Mouse (Mus musculus): ENCODE measurements around the gene Otud3. TPM values are rescaled to one million over a fixed set of nuclear protein-coding genes. Genes with fewer than 3 reads are reported as not detected.

Gene Otud3
- 2.4 and 3.0 TPM in 2 replicates for polyA plus RNA-seq (2016; fragmentation: Nextera tagmentation; extraction: Ambion mirVana)

- Histone ChIP-seq H3K36me3 (peaks cover 9% of the 10 kb centered on the region), H3K4me1 (replicated peaks) (peaks cover 14% of the 10 kb centered on the region), H3K9me3 (0 out of 2 replicates have a peak, but pooled peaks cover 3% of the 10 kb centered on the region), H3K4me3 (peak within 1 kb of the TSS; percentile 89), H3K27me3 (ENCODE audit: insufficient read depth, poor library complexity, severe bottlenecking) (no peaks in the 10 kb centered on the region), H3K27ac (peak within 1 kb of the TSS; percentile 91)
- 1% methylated on average over 39 of the region's 39 CpGs for WGBS
- DNase-seq (ENCODE audit: low spot score), result peak; percentile 95
Observed at GRCm38 (mm10) chr4:138913797-138914196, at the start of gene Otud3. Gene Otud3 (minus strand): TSS chr4:138913945.

- H3K9me3 ChIP-seq, result no peaks in the 10 kb centered on the region
- H3K4me3 ChIP-seq, result no peak overlapping the region
- H3K27ac ChIP-seq, result no peak overlapping the region
- H3K36me3 ChIP-seq, result no peaks in the 10 kb centered on the region
- no peak for DNase-seq (ENCODE audit: low spot score)
- WGBS, result 89% methylated on average over 5 of the region's 5 CpGs
- H3K27me3 ChIP-seq (ENCODE audit: insufficient read depth, poor library complexity, severe bottlenecking), result no peaks in the 10 kb centered on the region; the same call in 1 of the 2 replicates
- no peaks in the 10 kb centered on the region for H3K4me1 ChIP-seq (replicated peaks)
Observed at GRCm38 (mm10) chr4:138962719-138963118, 49.0 kb upstream of the Otud3 start.

GRCm38 (mm10) chr4:138959926-138960325 is 46.2 kb upstream of the Otud3 start:
- DNase-seq (ENCODE audit: low spot score), result no peak
- Histone ChIP-seq H3K4me1 (replicated peaks) (no peaks in the 10 kb centered on the region), H3K27ac (no peak overlapping the region), H3K36me3 (no peaks in the 10 kb centered on the region), H3K27me3 (ENCODE audit: insufficient read depth, poor library complexity, severe bottlenecking) (no peaks in the 10 kb centered on the region), H3K9me3 (no peaks in the 10 kb centered on the region), H3K4me3 (no peak overlapping the region)
- 59% methylated on average over 7 of the region's 7 CpGs for WGBS

GRCm38 (mm10) chr4:138959120-138959519 is 45.4 kb upstream of the Otud3 start:
- 88% methylated on average over 15 of the region's 15 CpGs for WGBS
- no peaks in the 10 kb centered on the region for H3K4me1 ChIP-seq (replicated peaks)
- H3K36me3 ChIP-seq, result no peaks in the 10 kb centered on the region
- no peaks in the 10 kb centered on the region for H3K27me3 ChIP-seq (ENCODE audit: insufficient read depth, poor library complexity, severe bottlenecking)
- DNase-seq (ENCODE audit: low spot score), result no peak
- H3K27ac ChIP-seq, result no peak overlapping the region
- H3K9me3 ChIP-seq, result no peaks in the 10 kb centered on the region
- H3K4me3 ChIP-seq, result no peak overlapping the region

GRCm38 (mm10) chr4:138958612-138959011 is 44.9 kb upstream of the Otud3 start:
- WGBS, result 85% methylated on average over 9 of the region's 9 CpGs
- no peak overlapping the region for H3K27ac ChIP-seq

GRCm38 (mm10) chr4:138948257-138948656 is 34.5 kb upstream of the Otud3 start:
- 85% methylated on average over 2 of the region's 2 CpGs for WGBS

More at GRCm38 (mm10) chr4:138958612-138959011, 44.9 kb upstream of the Otud3 start:
- Histone ChIP-seq H3K4me1 (replicated peaks) (no peaks in the 10 kb centered on the region), H3K36me3 (no peaks in the 10 kb centered on the region), H3K4me3 (no peak overlapping the region), H3K9me3 (no peaks in the 10 kb centered on the region), H3K27me3 (ENCODE audit: insufficient read depth, poor library complexity, severe bottlenecking) (no peaks in the 10 kb centered on the region)
- DNase-seq (ENCODE audit: low spot score), result no peak

GRCm38 (mm10) chr4:138943730-138944129 is 30.0 kb upstream of the Otud3 start:
- Histone ChIP-seq H3K4me1 (replicated peaks) (peaks cover 24% of the 10 kb centered on the region), H3K36me3 (no peaks in the 10 kb centered on the region), H3K4me3 (no peak overlapping the region), H3K9me3 (no peaks in the 10 kb centered on the region), H3K27me3 (ENCODE audit: insufficient read depth, poor library complexity, severe bottlenecking) (no peaks in the 10 kb centered on the region), H3K27ac (no peak overlapping the region; the same call in 1 of the 2 replicates)
- WGBS, result 31% methylated on average over 15 of the region's 15 CpGs
- DNase-seq (ENCODE audit: low spot score), result peak; percentile 68

More at GRCm38 (mm10) chr4:138948257-138948656, 34.5 kb upstream of the Otud3 start:
- Histone ChIP-seq H3K9me3 (no peaks in the 10 kb centered on the region), H3K27ac (no peak overlapping the region), H3K36me3 (no peaks in the 10 kb centered on the region), H3K4me1 (replicated peaks) (peaks cover 6% of the 10 kb centered on the region), H3K27me3 (ENCODE audit: insufficient read depth, poor library complexity, severe bottlenecking) (no peaks in the 10 kb centered on the region), H3K4me3 (no peak overlapping the region)
- DNase-seq (ENCODE audit: low spot score), result no peak

- Histone ChIP-seq H3K27ac (0 out of 2 replicates have a peak overlapping the region, but pooled peaks have one; percentile 16), H3K27me3 (ENCODE audit: insufficient read depth, poor library complexity, severe bottlenecking) (no peaks in the 10 kb centered on the region), H3K36me3 (no peaks in the 10 kb centered on the region), H3K4me1 (replicated peaks) (peaks cover 24% of the 10 kb centered on the region), H3K4me3 (no peak overlapping the region), H3K9me3 (no peaks in the 10 kb centered on the region)
- WGBS, result 68% methylated on average over 6 of the region's 6 CpGs
- DNase-seq (ENCODE audit: low spot score), result no peak
Observed at GRCm38 (mm10) chr4:138941966-138942365, 28.2 kb upstream of the Otud3 start.

- Histone ChIP-seq H3K27ac (no peak overlapping the region), H3K36me3 (no peaks in the 10 kb centered on the region), H3K9me3 (no peaks in the 10 kb centered on the region), H3K27me3 (ENCODE audit: insufficient read depth, poor library complexity, severe bottlenecking) (no peaks in the 10 kb centered on the region), H3K4me3 (no peak overlapping the region), H3K4me1 (replicated peaks) (peaks cover 24% of the 10 kb centered on the region)
- no peak for DNase-seq (ENCODE audit: low spot score)
- WGBS, result 41% methylated on average over 7 of the region's 7 CpGs
Observed at GRCm38 (mm10) chr4:138941401-138941800, 27.7 kb upstream of the Otud3 start.

GRCm38 (mm10) chr4:138939481-138939880 is 25.7 kb upstream of the Otud3 start:
- WGBS, result 59% methylated on average over 4 of the region's 4 CpGs
- peaks cover 24% of the 10 kb centered on the region for H3K4me1 ChIP-seq (replicated peaks)
- no peak for DNase-seq (ENCODE audit: low spot score)
- H3K27ac ChIP-seq, result no peak overlapping the region
- no peak overlapping the region for H3K4me3 ChIP-seq
- H3K27me3 ChIP-seq (ENCODE audit: insufficient read depth, poor library complexity, severe bottlenecking), result no peaks in the 10 kb centered on the region
- H3K36me3 ChIP-seq, result no peaks in the 10 kb centered on the region
- H3K9me3 ChIP-seq, result no peaks in the 10 kb centered on the region

- 85% methylated on average over 10 of the region's 10 CpGs for WGBS
- no peaks in the 10 kb centered on the region for H3K36me3 ChIP-seq
Observed at GRCm38 (mm10) chr4:138938495-138939269, 24.9 kb upstream of the Otud3 start.

GRCm38 (mm10) chr4:138934456-138935145 is 20.9 kb upstream of the Otud3 start:
- WGBS, result 88% methylated on average over 11 of the region's 11 CpGs
- no peak overlapping the region for H3K4me3 ChIP-seq

More at GRCm38 (mm10) chr4:138938495-138939269, 24.9 kb upstream of the Otud3 start:
- Histone ChIP-seq H3K9me3 (no peaks in the 10 kb centered on the region), H3K27me3 (ENCODE audit: insufficient read depth, poor library complexity, severe bottlenecking) (no peaks in the 10 kb centered on the region), H3K27ac (no peak overlapping the region), H3K4me1 (replicated peaks) (peaks cover 20% of the 10 kb centered on the region), H3K4me3 (no peak overlapping the region)
- no peak for DNase-seq (ENCODE audit: low spot score)

GRCm38 (mm10) chr4:138933862-138934261 is 20.1 kb upstream of the Otud3 start:
- WGBS, result 79% methylated on average over 3 of the region's 3 CpGs
- Histone ChIP-seq H3K4me1 (replicated peaks) (no peaks in the 10 kb centered on the region), H3K9me3 (no peaks in the 10 kb centered on the region), H3K4me3 (no peak overlapping the region), H3K27me3 (ENCODE audit: insufficient read depth, poor library complexity, severe bottlenecking) (no peaks in the 10 kb centered on the region), H3K36me3 (no peaks in the 10 kb centered on the region), H3K27ac (no peak overlapping the region)
- DNase-seq (ENCODE audit: low spot score), result no peak

More at GRCm38 (mm10) chr4:138934456-138935145, 20.9 kb upstream of the Otud3 start:
- no peak for DNase-seq (ENCODE audit: low spot score)
- H3K36me3 ChIP-seq, result no peaks in the 10 kb centered on the region
- H3K9me3 ChIP-seq, result no peaks in the 10 kb centered on the region
- H3K27me3 ChIP-seq (ENCODE audit: insufficient read depth, poor library complexity, severe bottlenecking), result no peaks in the 10 kb centered on the region
- H3K27ac ChIP-seq, result no peak overlapping the region
- peaks cover 5% of the 10 kb centered on the region for H3K4me1 ChIP-seq (replicated peaks)

All from hindbrain, embryonic 10.5 days (tissue).